Mouse (Mus musculus) CH12.LX (cell line): Measurements from ENCODE around the gene Tspyl4. TPM values are rescaled to one million over a fixed set of nuclear protein-coding genes. Genes with fewer than 3 reads are reported as not detected.

ENCODE experiments used
- DNase-seq: peaks from one replicate; pipeline ENCODE4 v3.0.0-alpha.2; 2013; ENCODE audit errors: extremely low read depth
- H3K27ac ChIP-seq: 2 replicates; pipeline ENCODE4 v1.5.1; 2012; ENCODE audit warnings: low read depth, mild to moderate bottlenecking, control low read depth, moderate library complexity; ENCODE audit not compliant: insufficient read depth
- H3K27me3 ChIP-seq: replicated peaks from 2 replicates; pipeline ENCODE3; 2012; ENCODE audit warnings: inconsistent platforms
- H3K36me3 ChIP-seq, 2 experiments: replicated peaks in 1 of 2; 2 replicates each; pipeline versions ENCODE3 to v1.6.1; 2012; ENCODE audit warnings: inconsistent platforms in 1 of 2, low read length in 1 of 2, mild to moderate bottlenecking in 1 of 2, mixed read lengths in 1 of 2, moderate library complexity in 1 of 2; ENCODE audit not compliant: control insufficient read depth in 1 of 2, insufficient read depth in 1 of 2
- H3K4me1 ChIP-seq, 2 experiments: 2 replicates each; pipeline ENCODE4 v1.6.1; 2012; ENCODE audit warnings: inconsistent platforms in 1 of 2, moderate library complexity in 1 of 2; ENCODE audit not compliant: insufficient read depth in 2 of 2, control insufficient read depth in 1 of 2
- H3K4me2 ChIP-seq: 2 replicates; pipeline ENCODE4 v1.6.1; 2012; ENCODE audit warnings: low read depth, mild to moderate bottlenecking, control low read depth; ENCODE audit not compliant: poor library complexity, insufficient read depth, severe bottlenecking
- H3K4me3 ChIP-seq, 3 experiments: fragments of 150-350 bp in 1 of 3; sonication (generic) in 1 of 3; replicated peaks in 1 of 3; 2 replicates each; pipeline versions ENCODE3 to v1.5.1; 2011 to 2012; ENCODE audit warnings: low read depth in 2 of 3, low read length in 2 of 3, mild to moderate bottlenecking in 2 of 3, moderate library complexity in 2 of 3, control low read depth in 1 of 3, improper control_type of control experiment in 1 of 3, inconsistent platforms in 1 of 3, mixed read lengths in 1 of 3; ENCODE audit not compliant: poor library complexity in 1 of 3
- H3K79me2 ChIP-seq: replicated peaks from 2 replicates; pipeline ENCODE4 v1.6.1; 2012; ENCODE audit warnings: mild to moderate bottlenecking, moderate library complexity; ENCODE audit not compliant: control insufficient read depth, poor library complexity, insufficient read depth, severe bottlenecking; ENCODE audit errors: extremely low read depth
- H3K9ac ChIP-seq: 2 replicates; pipeline ENCODE4 v1.6.1; 2012; ENCODE audit warnings: low read depth, mild to moderate bottlenecking, control low read depth, moderate library complexity; ENCODE audit not compliant: insufficient read depth
- H3K9me3 ChIP-seq: replicated peaks from 2 replicates; pipeline ENCODE3; 2012; ENCODE audit warnings: low read length, inconsistent platforms, mixed read lengths
- BHLHE40 ChIP-seq: IDR thresholded peaks from 2 replicates; pipeline ENCODE4 v1.6.1; 2011; ENCODE audit warnings: mild to moderate bottlenecking, low read depth, low read length, improper control_type of control experiment
- CHD2 ChIP-seq: IDR thresholded peaks from 2 replicates; pipeline ENCODE4 v1.6.1; 2011; ENCODE audit warnings: low read length, improper control_type of control experiment
- CTCF ChIP-seq, 2 experiments: IDR thresholded peaks in 1 of 2; conservative IDR thresholded peaks in 1 of 2; 2 replicates each; pipeline ENCODE4 v1.5.1; 2011 to 2012; ENCODE audit warnings: low read depth in 2 of 2, low read length in 2 of 2, improper control_type of control experiment in 1 of 2, inconsistent platforms in 1 of 2, mild to moderate bottlenecking in 1 of 2, moderate library complexity in 1 of 2
- E2F4 ChIP-seq: IDR thresholded peaks from 2 replicates; pipeline ENCODE4 v1.6.1; 2011; ENCODE audit warnings: low read depth, low read length, improper control_type of control experiment; ENCODE audit not compliant: insufficient replicate concordance
- EP300 ChIP-seq: IDR thresholded peaks from 2 replicates; pipeline ENCODE4 v1.6.1; 2011; ENCODE audit warnings: low read length, improper control_type of control experiment
- ETS1 ChIP-seq: conservative IDR thresholded peaks from 2 replicates; pipeline ENCODE4 v1.6.1; 2012; ENCODE audit warnings: low read depth, mild to moderate bottlenecking, inconsistent platforms, low read length, improper control_type of control experiment, moderate library complexity
- IRF4 ChIP-seq: IDR thresholded peaks from 2 replicates; pipeline ENCODE4 v1.6.1; 2014; ENCODE audit warnings: low read depth, mild to moderate bottlenecking, inconsistent platforms, low read length, improper control_type of control experiment
- JUND ChIP-seq: conservative IDR thresholded peaks from 2 replicates; pipeline ENCODE4 v1.6.1; 2011; ENCODE audit warnings: low read depth, low read length, improper control_type of control experiment
- KAT2A ChIP-seq: IDR thresholded peaks from 2 replicates; pipeline ENCODE4 v1.6.1; 2012; ENCODE audit warnings: low read length, improper control_type of control experiment, inconsistent platforms; ENCODE audit not compliant: insufficient replicate concordance
- MAFK ChIP-seq: IDR thresholded peaks from 2 replicates; pipeline ENCODE4 v1.6.1; 2011; ENCODE audit warnings: low read length, improper control_type of control experiment; ENCODE audit not compliant: insufficient replicate concordance
- MAX ChIP-seq: IDR thresholded peaks from 2 replicates; pipeline ENCODE4 v1.6.1; 2011; ENCODE audit warnings: low read length, improper control_type of control experiment
- MEF2A ChIP-seq: IDR thresholded peaks from 2 replicates; pipeline ENCODE4 v1.6.1; 2014; ENCODE audit warnings: low read depth, mild to moderate bottlenecking, inconsistent platforms, low read length, improper control_type of control experiment, borderline replicate concordance
- MXI1 ChIP-seq: IDR thresholded peaks from 2 replicates; pipeline ENCODE4 v1.6.1; 2011; ENCODE audit warnings: mild to moderate bottlenecking, low read depth, low read length, improper control_type of control experiment
- MYC ChIP-seq: IDR thresholded peaks from 2 replicates; pipeline ENCODE4 v1.6.1; 2011; ENCODE audit warnings: low read depth, mild to moderate bottlenecking, improper control_type of control experiment, low read length
- POLR2A ChIP-seq: IDR thresholded peaks from 2 replicates; pipeline ENCODE4 v1.6.1; 2011; ENCODE audit warnings: low read depth, mild to moderate bottlenecking, improper control_type of control experiment, low read length
- POLR2AphosphoS2 ChIP-seq: IDR thresholded peaks from 2 replicates; pipeline ENCODE4 v1.6.1; 2011; ENCODE audit warnings: low read depth, low read length, improper control_type of control experiment
- RAD21 ChIP-seq: IDR thresholded peaks from 2 replicates; pipeline ENCODE4 v1.6.1; 2011; ENCODE audit warnings: low read depth, mild to moderate bottlenecking, low read length, improper control_type of control experiment, moderate library complexity
- RCOR1 ChIP-seq: conservative IDR thresholded peaks from 2 replicates; pipeline ENCODE4 v1.6.1; 2012; ENCODE audit warnings: low read depth, mild to moderate bottlenecking, inconsistent platforms, low read length, improper control_type of control experiment
- SIN3A ChIP-seq: IDR thresholded peaks from 2 replicates; pipeline ENCODE4 v1.6.1; 2012; ENCODE audit warnings: low read length, improper control_type of control experiment, inconsistent platforms
- SMC3 ChIP-seq: IDR thresholded peaks from 2 replicates; pipeline ENCODE4 v1.6.1; 2011; ENCODE audit warnings: low read depth, low read length, improper control_type of control experiment
- TCF12 ChIP-seq: IDR thresholded peaks from 2 replicates; pipeline ENCODE4 v1.6.1; 2014; ENCODE audit warnings: low read depth, mild to moderate bottlenecking, inconsistent platforms, low read length, improper control_type of control experiment
- UBTF ChIP-seq: IDR thresholded peaks from 2 replicates; pipeline ENCODE4 v1.6.1; 2012; ENCODE audit warnings: low read depth, mild to moderate bottlenecking, inconsistent platforms, low read length, improper control_type of control experiment, moderate library complexity
- USF1 ChIP-seq: IDR thresholded peaks from 2 replicates; pipeline ENCODE4 v1.6.1; 2014; ENCODE audit warnings: low read depth, mild to moderate bottlenecking, inconsistent platforms, low read length, improper control_type of control experiment
- USF2 ChIP-seq: conservative IDR thresholded peaks from 2 replicates; pipeline ENCODE4 v1.6.1; 2011; ENCODE audit warnings: low read depth, low read length, improper control_type of control experiment
- ZC3H11A ChIP-seq: IDR thresholded peaks from 2 replicates; pipeline ENCODE4 v1.6.1; 2012; ENCODE audit warnings: low read depth, mild to moderate bottlenecking, inconsistent platforms, low read length, improper control_type of control experiment
- dilution Hi-C: fragments of 300-500 bp; cut with MboI; formaldehyde crosslinking; loops from 2 replicates; pipeline ENCODE4 v1.14.3; 2020; ENCODE audit warnings: low sequenced_read_pairs; ENCODE audit not compliant: extremely low pct_unique_long_range_greater_than_20kb, extremely low pct_ligation_motif_present
- in situ Hi-C: fragments of 300-500 bp; cut with MboI; formaldehyde crosslinking; loops from 3 replicates; pipeline ENCODE4 v1.14.3; 2019; ENCODE audit warnings: low sequenced_read_pairs, low pct_ligation_motif_present, low pct_unique_long_range_greater_than_20kb, mixed read lengths
- polyA plus RNA-seq: library from polyadenylated mRNA; unstranded; fragments of >175 nt; gene quantifications from 2 replicates; pipeline ENCODE4 v1.2.1, GENCODE M21; 2012; ENCODE audit warnings: low read depth; ENCODE audit not compliant: insufficient read length
- total RNA-seq, 2 experiments: library from RNA; depleted of rRNA; stranded (reverse); fragments of 300-350 nt in 1 of 2; fragments of >200 nt in 1 of 2; gene quantifications; 2 replicates each; pipeline ENCODE4 v1.2.3; 2012 to 2014

The Tspyl4 gene
- total and polyA plus RNA-seq, 3 experiments, result 3.7 to 17.9 (median 9.8) TPM

DNA sequence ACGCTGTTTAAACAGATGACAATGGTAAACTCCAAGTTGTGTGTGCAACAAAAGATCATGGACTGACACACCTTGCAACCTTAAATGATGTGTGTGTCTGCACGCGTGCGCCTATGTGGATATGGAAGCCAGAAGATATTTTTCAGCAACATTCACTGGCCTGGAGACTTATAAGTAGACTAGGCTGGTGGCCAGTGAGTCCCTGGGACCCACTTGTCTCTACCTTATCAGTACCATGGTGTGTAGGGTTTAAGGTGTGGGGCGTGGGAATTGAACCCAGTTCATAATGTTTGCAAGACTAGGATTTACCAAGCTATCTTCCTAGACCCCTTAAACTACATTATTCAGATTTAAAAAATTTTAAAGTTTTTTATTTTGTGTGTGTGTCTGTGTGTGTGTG is 29.9 kb downstream of the Tspyl4 start:
- H3K79me2 ChIP-seq, result no peaks in the 10 kb centered on the region
- no peak for DNase-seq
- no peak overlapping the region for H3K27ac ChIP-seq
- no peak overlapping the region for H3K4me2 ChIP-seq
- no peak overlapping the region for H3K9ac ChIP-seq
- peaks cover under 1 to 12% of the 10 kb centered on the region in 2 experiments for H3K36me3 ChIP-seq
- dilution Hi-C loops, result no loop called here
- in situ Hi-C loops, result no loop called here
- 0 out of 4 replicates have a peak, but pooled peaks cover 0 to 2% of the 10 kb centered on the region in 2 experiments for H3K4me1 ChIP-seq
- H3K27me3 ChIP-seq, result no peaks in the 10 kb centered on the region
- no peaks in the 10 kb centered on the region for H3K9me3 ChIP-seq
- TF ChIP-seq POLR2A, result no peak
- TF ChIP-seq UBTF, result no peak
- no peak for TF ChIP-seq SIN3A
- TF ChIP-seq USF1, result no peak
- no peak for TF ChIP-seq SMC3
- no peak for TF ChIP-seq EP300
- no peak for TF ChIP-seq ZC3H11A
- no peak for TF ChIP-seq MAFK
- no peak for TF ChIP-seq RCOR1
- TF ChIP-seq ETS1, result no peak
- no peak for TF ChIP-seq CHD2
- TF ChIP-seq USF2, result no peak
- no peak for TF ChIP-seq MYC
- TF ChIP-seq POLR2AphosphoS2, result no peak
- no peak for TF ChIP-seq E2F4
- TF ChIP-seq KAT2A, result no peak
- no peak for TF ChIP-seq RAD21
- no peak for TF ChIP-seq TCF12
- TF ChIP-seq MEF2A, result no peak
- TF ChIP-seq MXI1, result no peak
- no peak overlapping the region for H3K4me3 ChIP-seq

DNA sequence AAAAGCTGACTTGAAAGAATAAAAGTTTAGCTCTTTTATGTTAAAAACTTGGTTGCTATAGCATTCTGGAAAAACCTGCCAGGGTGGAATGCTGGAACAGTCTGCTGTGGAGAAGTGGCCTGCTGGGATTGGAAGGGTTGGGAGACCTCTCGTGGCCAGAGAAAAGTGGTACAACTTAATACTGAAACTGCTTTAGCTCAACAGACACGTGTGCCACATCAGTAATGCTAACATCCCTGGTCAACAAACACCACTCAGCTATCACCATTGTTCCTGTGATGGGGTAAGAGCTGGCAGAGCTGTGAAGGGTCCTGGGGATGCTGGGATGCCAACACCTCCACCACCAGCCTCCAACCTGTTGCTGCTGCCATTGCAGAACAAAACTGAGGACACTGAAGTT is 31.1 kb downstream of the Tspyl4 start:
- dilution Hi-C loops, result no loop called here
- H3K4me1 ChIP-seq, result 0 out of 4 replicates have a peak, but pooled peaks cover 0 to 2% of the 10 kb centered on the region in 2 experiments
- peaks cover 0 to 10% of the 10 kb centered on the region in 2 experiments for H3K36me3 ChIP-seq
- H3K27me3 ChIP-seq, result no peaks in the 10 kb centered on the region
- H3K27ac ChIP-seq, result no peak overlapping the region
- H3K4me3 ChIP-seq, result no peak overlapping the region
- no peak overlapping the region for H3K9ac ChIP-seq
- no peak overlapping the region for H3K4me2 ChIP-seq
- peak; percentile 9 to 67; a peak in 2 of 4 replicates for TF ChIP-seq CTCF (conservative IDR thresholded peaks at IDR 0.05 in 1 of 2, IDR thresholded peaks at IDR 0.05 in 1 of 2; ENCODE audit: low read depth in 2 of 2, low read length in 2 of 2)
- no peak for TF ChIP-seq JUND
- no peak for TF ChIP-seq MAX
- no peak for TF ChIP-seq IRF4
- peak; percentile 50 for TF ChIP-seq RAD21
- no peak for TF ChIP-seq POLR2AphosphoS2
- TF ChIP-seq BHLHE40, result no peak
- peak; percentile 33 for TF ChIP-seq SMC3
- TF ChIP-seq, all 38 proteins: peak for 3
- H3K9me3 ChIP-seq, result no peaks in the 10 kb centered on the region
- no peaks in the 10 kb centered on the region for H3K79me2 ChIP-seq
- in situ Hi-C loops, result no loop called here
- peak; percentile 19 for DNase-seq
